Mouse (Mus musculus) cerebellum, postnatal 36 days (tissue): ENCODE measurements around the gene Chpf2.
"Not testable (repeated sequence)": the region's sequence is repeated elsewhere in the genome, so short reads cannot be mapped to it uniquely, and the experiment has no call there.

Experiments used
- DNase-seq, 2 experiments: peaks; one replicate each; pipeline ENCODE4 v3.0.0; 2021 to 2022; ENCODE audit warnings: mixed read lengths in 2 of 2

Gene Chpf2

GRCm38 (mm10) chr5:24586547-24587199, at the start of gene Chpf2:
TSS of gene Chpf2 (plus strand) at chr5:24586741.
- DNase-seq, result peak; percentile 74 to 79

DNA sequence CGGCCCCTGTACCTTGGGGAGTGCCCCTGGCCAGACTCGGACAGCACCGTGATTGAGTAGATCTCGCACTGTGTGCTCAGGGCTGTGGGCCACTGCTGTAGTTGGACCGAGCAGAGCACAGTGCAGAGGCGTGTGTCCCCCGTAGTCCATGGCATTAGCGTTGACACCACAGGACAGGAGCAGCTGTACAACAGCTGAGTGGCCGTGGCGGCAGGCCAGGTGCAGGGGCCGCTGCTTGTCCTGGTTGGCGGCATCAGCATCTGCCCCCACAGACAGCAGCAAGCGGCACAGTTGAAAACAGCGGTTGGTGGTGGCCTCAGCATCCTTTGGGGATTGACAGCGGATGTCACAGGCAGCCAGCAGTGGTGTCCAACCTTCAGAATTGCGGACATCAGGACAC, 48.9 kb upstream of the Chpf2 start:
- DNase-seq, result no peak

GRCm38 (mm10) chr5:24539571-24540296, 46.8 kb upstream of the Chpf2 start:
- DNase-seq, result no peak

- no peak for DNase-seq
Measured at GRCm38 (mm10) chr5:24540387-24541143, 46.0 kb upstream of the Chpf2 start, which contains the start of gene Asb10. TSS of gene Asb10 (minus strand) at chr5:24540978.

DNA sequence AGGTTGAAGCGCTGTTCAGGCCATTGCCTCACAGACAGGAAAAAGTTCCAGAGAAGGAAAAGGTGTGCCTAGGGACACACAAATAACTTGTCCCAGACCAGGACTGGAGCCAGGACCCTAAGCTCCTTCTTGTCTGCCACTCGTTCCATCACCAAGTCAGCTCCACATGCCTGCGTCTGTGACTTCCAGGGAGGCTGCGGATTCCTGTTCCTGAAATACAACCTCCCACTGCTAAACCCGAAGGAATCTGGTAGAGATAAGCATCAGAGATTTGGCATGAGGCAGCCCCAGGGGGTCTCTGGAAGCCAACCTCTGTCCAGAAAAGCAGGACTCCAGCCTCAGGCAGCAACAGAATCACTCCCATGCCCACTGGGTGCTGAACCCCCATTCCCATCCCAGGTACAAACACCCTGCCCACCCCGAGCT, 45.4 kb upstream of the Chpf2 start:
- no peak for DNase-seq

- no peak for DNase-seq
Measured at GRCm38 (mm10) chr5:24542643-24543042, 43.9 kb upstream of the Chpf2 start.

DNA sequence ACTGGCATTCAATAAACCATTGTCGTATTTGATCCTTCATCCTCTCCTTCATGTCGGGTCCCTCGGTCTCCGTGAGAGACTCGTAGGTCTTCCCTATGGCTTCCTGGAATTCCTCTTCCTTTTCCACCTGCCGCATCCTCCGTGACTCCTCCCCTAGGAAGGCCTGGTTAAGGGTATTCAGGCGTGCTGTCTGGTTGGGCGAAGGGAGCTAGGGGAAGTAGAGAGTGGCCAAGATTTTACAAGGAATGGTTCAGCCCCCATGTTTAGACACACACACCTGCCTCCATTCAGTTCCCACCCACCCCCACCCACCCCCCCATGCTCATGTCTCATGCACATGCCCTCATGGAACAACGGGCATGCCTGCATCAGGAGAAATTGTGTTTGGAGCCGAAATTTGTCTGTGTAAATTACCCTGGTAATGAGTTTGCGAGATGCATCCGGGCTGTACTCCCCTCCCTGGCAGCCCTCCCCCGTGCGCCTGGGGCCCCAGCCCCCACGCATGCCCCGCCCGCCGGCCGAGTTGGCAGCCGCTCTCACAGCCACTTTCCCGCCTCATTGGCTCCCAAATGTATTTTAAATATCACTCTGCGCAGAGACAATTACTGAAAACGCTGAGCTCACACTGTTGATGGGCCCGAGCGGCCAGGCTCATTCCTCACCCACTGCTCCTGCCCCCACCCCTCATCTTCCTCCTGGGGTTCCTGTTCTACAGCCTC, 35.8 kb upstream of the Chpf2 start:
- peak in 1 of 2 experiments; percentile 16 for DNase-seq

DNA sequence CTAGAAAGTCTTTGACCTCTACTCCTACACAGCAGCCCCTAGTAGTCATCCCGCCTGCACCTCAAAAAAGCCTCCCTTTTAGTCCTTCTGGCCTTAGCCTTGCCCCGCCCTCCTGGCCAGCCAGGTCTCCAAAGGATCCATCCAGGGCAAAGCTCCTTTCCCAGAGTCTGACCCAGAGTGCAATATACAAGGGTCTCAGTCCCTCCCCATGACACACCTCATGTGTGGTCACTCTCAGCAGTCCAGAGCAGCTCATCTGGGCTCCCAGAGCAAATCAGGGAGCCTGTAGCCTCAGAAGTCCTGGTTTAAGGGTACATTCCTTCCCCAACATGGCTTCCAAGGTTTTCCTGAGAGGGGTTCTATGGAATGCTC, 35.2 kb upstream of the Chpf2 start:
- DNase-seq, result no peak

DNA sequence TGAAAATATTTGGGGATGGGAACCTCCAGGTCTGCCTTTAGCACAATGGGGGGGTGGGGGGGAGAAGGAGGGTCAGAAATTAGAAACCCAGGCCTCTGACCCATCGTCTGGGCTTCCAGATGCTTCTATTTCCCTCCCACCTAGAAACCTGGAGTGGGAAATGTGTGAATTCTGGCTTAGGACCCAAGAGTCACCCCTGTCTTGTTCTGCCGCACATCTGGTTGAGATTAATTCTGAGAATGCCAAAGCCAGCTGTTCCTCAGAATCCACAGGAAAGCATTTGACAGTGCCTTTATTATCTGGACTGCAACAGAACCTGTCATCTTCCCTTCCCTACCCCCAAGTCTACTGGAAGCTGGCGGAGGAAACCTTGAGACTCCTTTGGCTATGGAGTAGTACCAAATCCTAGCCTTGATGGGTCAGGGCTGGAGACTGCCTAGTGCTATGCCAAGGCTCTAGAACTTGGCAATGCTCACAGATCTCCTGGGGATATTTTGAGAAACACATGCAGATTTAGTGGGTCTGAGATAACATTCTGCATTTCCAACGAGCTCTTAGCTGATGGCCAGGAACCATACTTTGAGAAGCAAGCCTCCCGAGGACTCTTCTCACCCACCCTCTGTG, 32.8 kb upstream of the Chpf2 start:
- DNase-seq, result no peak

GRCm38 (mm10) chr5:24555335-24555734, 31.2 kb upstream of the Chpf2 start:
- DNase-seq, result not testable (repeated sequence)

GRCm38 (mm10) chr5:24556709-24557108, 29.8 kb upstream of the Chpf2 start, which contains the start of gene 4931409K22Rik:
TSS of gene 4931409K22Rik (minus strand) at chr5:24556809.
- DNase-seq, result no peak

DNA sequence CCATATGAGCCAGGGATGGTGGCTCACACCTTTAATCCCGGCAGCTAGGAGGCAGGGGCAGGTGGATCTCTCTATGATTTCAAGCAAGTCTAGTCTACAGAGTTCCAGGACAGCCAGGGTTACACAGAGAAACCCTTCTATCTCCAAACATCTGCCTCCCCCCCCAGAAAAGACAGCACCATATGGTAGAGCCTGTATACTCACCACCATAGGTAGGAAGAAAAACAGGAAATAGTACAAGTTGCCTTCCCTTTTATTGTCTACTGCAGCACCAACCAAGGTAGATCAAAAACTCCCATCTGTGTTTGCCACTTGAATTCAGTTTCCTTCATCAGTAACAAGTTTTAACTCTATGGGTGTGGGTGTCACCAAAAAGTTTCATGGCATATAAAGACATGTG, 10.6 kb upstream of the Chpf2 start:
- DNase-seq, result no peak

- DNase-seq, result no peak
Measured at GRCm38 (mm10) chr5:24576801-24577182, 9.7 kb upstream of the Chpf2 start.

- DNase-seq, result peak; percentile 99 to 100
Measured at GRCm38 (mm10) chr5:24577183-24577929, 9.2 kb upstream of the Chpf2 start, which contains the start of gene Abcf2. TSS of gene Abcf2 (minus strand) at chr5:24577467.

DNA sequence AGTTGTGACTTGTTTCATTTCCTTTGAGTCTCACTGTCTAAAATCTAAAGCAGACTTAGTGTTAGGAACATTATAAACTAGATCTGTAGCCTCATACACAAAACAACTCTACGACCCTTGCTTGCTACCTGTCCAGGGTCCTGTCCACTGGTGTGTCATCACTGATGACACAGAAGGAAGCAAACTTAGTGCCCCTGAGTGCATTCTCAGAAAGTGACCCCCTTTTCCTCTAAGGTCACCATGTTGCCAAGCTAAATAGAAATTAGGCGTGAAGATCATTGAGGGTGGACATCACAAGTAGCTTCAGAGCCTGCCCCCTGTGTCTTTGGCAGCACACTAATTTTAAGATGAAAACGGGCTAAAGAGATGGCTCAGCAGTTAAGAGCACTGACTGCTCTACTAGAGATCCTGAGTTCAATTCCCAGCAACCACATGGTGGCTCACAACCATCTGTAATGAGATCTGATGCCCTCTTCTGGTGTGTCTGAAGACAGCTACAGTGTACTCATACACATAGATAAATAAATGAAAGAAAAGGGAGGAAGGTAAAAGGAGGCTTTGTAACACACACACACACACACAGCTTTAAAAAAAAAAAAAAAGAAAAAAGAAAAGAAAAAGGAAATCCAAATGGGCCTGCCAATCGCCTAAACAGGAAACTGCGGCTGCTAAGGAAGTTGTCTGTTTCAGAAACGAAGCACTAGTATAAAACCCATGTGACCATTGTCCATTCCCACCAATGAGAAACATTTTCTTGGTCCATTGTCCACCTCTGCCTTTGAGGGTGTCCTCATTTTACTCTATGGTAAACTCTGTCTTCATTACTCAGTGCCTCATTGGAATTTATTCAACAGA, 8.2 kb upstream of the Chpf2 start:
- DNase-seq, result no peak

DNA sequence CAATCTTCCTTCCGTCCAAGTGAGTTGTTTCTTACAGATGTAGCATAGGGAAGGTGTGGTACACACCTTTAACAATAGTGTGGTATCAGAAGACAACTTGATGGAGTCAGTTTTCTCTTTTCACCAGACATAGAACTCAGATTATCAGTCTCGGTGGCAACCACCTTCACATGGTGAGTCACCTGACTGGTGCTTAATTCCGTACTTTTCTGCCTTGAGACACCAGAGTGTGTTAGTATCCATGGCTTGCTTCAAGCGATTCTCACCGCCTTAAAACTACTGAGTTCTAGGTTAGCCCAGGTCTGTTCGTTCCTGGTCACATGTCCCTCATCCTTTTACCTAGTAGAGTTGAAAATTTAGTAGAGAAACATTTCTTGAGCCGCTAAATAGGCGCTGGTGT, 435 bp upstream of the Chpf2 start:
- no peak for DNase-seq

- no peak for DNase-seq
Measured at GRCm38 (mm10) chr5:24587200-24587577, 648 bp downstream of the Chpf2 start.

DNA sequence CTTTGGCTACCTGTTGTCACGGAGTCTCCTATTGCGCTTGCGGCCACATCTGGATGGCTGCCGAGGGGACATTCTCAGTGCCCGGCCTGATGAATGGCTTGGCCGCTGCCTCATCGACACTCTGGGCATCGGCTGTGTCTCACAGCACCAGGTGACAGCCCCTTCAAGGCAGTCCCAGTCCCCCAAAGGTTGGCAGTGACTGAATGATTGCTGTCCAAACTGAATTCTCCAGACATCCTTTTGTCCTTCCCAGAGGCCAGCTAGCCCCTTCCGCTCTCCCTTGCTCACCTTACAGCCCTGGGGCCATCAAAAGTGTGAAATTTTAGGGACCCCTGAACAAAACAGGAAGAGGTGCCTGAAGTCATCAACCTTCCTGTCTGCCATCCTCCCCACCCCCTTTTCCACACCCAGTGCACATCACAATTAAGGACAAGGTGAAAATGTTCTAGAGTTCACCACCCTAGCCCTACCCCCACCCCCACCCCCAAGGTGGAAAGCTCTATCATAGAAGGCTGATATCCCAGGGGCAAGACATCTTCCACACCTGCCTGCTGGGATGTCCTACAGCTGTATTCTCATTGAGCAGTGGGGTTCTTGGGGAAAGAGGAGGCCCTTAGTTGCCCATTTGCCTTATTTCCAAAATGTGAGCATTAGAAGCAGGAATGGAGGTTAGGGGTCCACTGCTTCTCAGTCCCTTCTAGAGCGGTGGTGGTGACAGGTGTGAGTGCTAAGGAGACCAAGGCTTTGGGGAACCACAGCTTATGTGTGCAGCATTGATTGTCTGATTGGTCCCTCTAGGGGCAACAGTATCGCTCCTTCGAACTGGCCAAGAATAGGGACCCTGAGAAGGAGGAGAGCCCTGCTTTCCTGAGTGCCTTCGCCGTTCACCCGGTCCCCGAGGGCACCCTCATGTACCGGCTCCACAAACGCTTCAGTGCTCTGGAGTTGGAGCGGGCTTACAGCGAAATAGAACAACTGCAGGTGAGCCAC, 3.3 kb downstream of the Chpf2 start:
- DNase-seq, result no peak

GRCm38 (mm10) chr5:24591268-24591721, 4.8 kb downstream of the Chpf2 start:
- DNase-seq, result no peak
